Comparison of ENCODE assay signal across 10 mouse cellular contexts in genomic region chr14:8331307-8331905, GRCm38 (mm10). TPM values are rescaled to one million over a fixed set of nuclear protein-coding genes. Genes with fewer than 3 reads are reported as not detected.
DNase-seq lines count a peak whose midpoint lies in the region; ATAC-seq and TF ChIP-seq lines count a peak whose summit lies in the region.
"Had no signal": no experiment of that assay in that cellular context is flagged by ENCODE, and none has a peak within 500 bp of the region (broad histone marks: within the 10 kb centered on the region; RNA-seq: fewer than 3 reads in every experiment).

No protein-coding gene starts in this region.

- peak overlapping the region; percentile 41 for H3K27ac ChIP-seq in liver, adult 2 months (replicated peaks; ENCODE audit: insufficient read depth, low read depth, low read length)
- no peak overlapping the region for H3K27ac ChIP-seq in liver, postnatal 0 days (ENCODE audit: low read depth)
- H3K27ac ChIP-seq: heart, embryonic 13.5 days had no signal

- no peak overlapping the region for H3K4me3 ChIP-seq in liver, adult 2 months (ENCODE audit: insufficient read depth, low read depth, low read length)
- no peak overlapping the region for H3K4me3 ChIP-seq in liver, postnatal 0 days (ENCODE audit: low read depth, low read length)
- H3K4me3 ChIP-seq in myocyte, result no peak overlapping the region
- H3K4me3 ChIP-seq: heart, embryonic 13.5 days had no signal

- H3K9me3 ChIP-seq in liver, postnatal 0 days (ENCODE audit: low read length), result no peaks in the 10 kb centered on the region
- H3K9me3 ChIP-seq: heart, embryonic 13.5 days had no signal

- H3K9ac ChIP-seq in liver, adult 2 months (ENCODE audit: low read depth, low read length), result no peak overlapping the region
- H3K9ac ChIP-seq in liver, postnatal 0 days (replicated peaks), result no peak overlapping the region
- H3K9ac ChIP-seq: heart, embryonic 13.5 days had no signal

- no peak overlapping the region for H3K4me2 ChIP-seq in liver, postnatal 0 days (ENCODE audit: low read depth, low read length)
- peak overlapping the region; percentile 22 for H3K4me2 ChIP-seq in myocyte (ENCODE audit: low read depth)
- H3K4me2 ChIP-seq: heart, embryonic 13.5 days had no signal

- intact Hi-C loops in left cerebral cortex, postnatal 36 days (cut with DNase I), result loop anchor here (10.0 kb wide), 1 partner anchor 367 kb away; no protein-coding TSS in a partner anchor

- no peak for TF ChIP-seq CTCF in liver, adult 2 months (IDR thresholded peaks at IDR 0.05; ENCODE audit: low read depth, low read length)
- TF ChIP-seq CTCF in liver, postnatal 0 days (IDR thresholded peaks at IDR 0.05; ENCODE audit: low read depth), result no peak

- H3K79me2 ChIP-seq in liver, adult 2 months (ENCODE audit: control insufficient read depth, insufficient read depth, low read length), result no peaks in the 10 kb centered on the region
- no peaks in the 10 kb centered on the region for H3K79me2 ChIP-seq in myocyte (ENCODE audit: control insufficient read depth, insufficient read depth)

- no peak for TF ChIP-seq EP300 in liver, postnatal 0 days (IDR thresholded peaks at IDR 0.05; ENCODE audit: low read depth)

- WGBS in liver, adult 2 months, result 34% methylated on average over 14 of the region's 14 CpGs
- WGBS in liver, postnatal 0 days (ENCODE audit: insufficient replicate concordance), result 77% methylated on average over 14 of the region's 14 CpGs

- no peak for TF ChIP-seq POLR2A in liver, adult 2 months (IDR thresholded peaks at IDR 0.05; ENCODE audit: extremely low read depth, insufficient read depth, low read length)
- TF ChIP-seq POLR2A in myocyte (IDR thresholded peaks at IDR 0.05; ENCODE audit: insufficient read length, low read depth), result no peak

- ATAC-seq in liver, postnatal 0 days, result no peak

- H3ac ChIP-seq in myocyte (ENCODE audit: control insufficient read depth, insufficient read length), result no peak overlapping the region

- H3K36me3 ChIP-seq in liver, adult 2 months (ENCODE audit: control insufficient read depth, insufficient read depth, low read length), result no peaks in the 10 kb centered on the region
- H3K36me3 ChIP-seq in liver, postnatal 0 days (replicated peaks; ENCODE audit: insufficient read depth, low read length), result no peaks in the 10 kb centered on the region
- H3K36me3 ChIP-seq in myocyte (ENCODE audit: control insufficient read depth, insufficient read depth), result no peaks in the 10 kb centered on the region
- H3K36me3 ChIP-seq: heart, embryonic 13.5 days had no signal

- H3K27me3 ChIP-seq in liver, adult 2 months (ENCODE audit: control insufficient read depth, insufficient read depth, low read length), result no peaks in the 10 kb centered on the region
- no peaks in the 10 kb centered on the region for H3K27me3 ChIP-seq in liver, postnatal 0 days (ENCODE audit: insufficient read depth, low read length)
- no peaks in the 10 kb centered on the region for H3K27me3 ChIP-seq in myocyte (ENCODE audit: control insufficient read depth, insufficient read depth, insufficient read length)
- H3K27me3 ChIP-seq: heart, embryonic 13.5 days had no signal

- peak; percentile 92 for DNase-seq in liver, adult 2 months (ENCODE audit: extremely low read depth, low read depth, low spot score)
- DNase-seq in liver, postnatal 0 days, result no peak
- peak; percentile 91 for DNase-seq in cerebellum, adult 9-11 months
- peak; percentile 43 for DNase-seq in heart, postnatal 4 days
- no peak for DNase-seq in thymus, adult 18-20 months
- DNase-seq in left cerebral cortex, postnatal 36 days (ENCODE audit: low spot score in 2 of 2), result no peak

- peaks cover 23% of the 10 kb centered on the region for H3K4me1 ChIP-seq in liver, adult 2 months (ENCODE audit: control insufficient read depth, insufficient read depth, low read length)
- H3K4me1 ChIP-seq in liver, postnatal 0 days (ENCODE audit: insufficient read depth), result no peaks in the 10 kb centered on the region

TF ChIP-seq in myocyte, 11 proteins besides CTCF, POLR2A, EP300 and RAD21:
- no peak for TF ChIP-seq TCF3 (IDR thresholded peaks at IDR 0.05; ENCODE audit: insufficient read length, low read depth)
- TF ChIP-seq MAX (IDR thresholded peaks at IDR 0.05; ENCODE audit: low read depth), result no peak
- TF ChIP-seq MYOD1 (IDR thresholded peaks at IDR 0.05; ENCODE audit: control insufficient read depth in 1 of 3, insufficient read length in 2 of 3, low read depth in 2 of 3), result no peak
- no peak for TF ChIP-seq CEBPB (IDR thresholded peaks at IDR 0.05; ENCODE audit: insufficient read depth, poor library complexity, severe bottlenecking)
- no peak for TF ChIP-seq E2F4 (IDR thresholded peaks at IDR 0.05; ENCODE audit: insufficient read depth)
- TF ChIP-seq MYOG (IDR thresholded peaks at IDR 0.05; ENCODE audit: control insufficient read depth in 1 of 3, insufficient read depth in 1 of 3, insufficient read length in 2 of 3, low read depth in 2 of 3), result no peak

RNA-seq across cellular contexts. Expression of gene Fam107a, which starts 13.6 kb away (rescaled TPM):
- total RNA-seq in liver, adult 2 months (2014; rRNA removed), result 0.27 TPM in 1 of 2 replicates, not detected in the other
- not detected in 2 replicates for polyA plus RNA-seq in liver, adult 2 months (2012; rRNA removed)
- not detected in 2 replicates for polyA plus RNA-seq in liver, postnatal 0 days (2015; fragmentation: Nextera tagmentation; extraction: Ambion mirVana)
- 1 to 10 TPM; 1.7 to 2.1 TPM for total RNA-seq in heart, postnatal 4 days (2021)
- polyA plus RNA-seq in myocyte (2012; fragmentation: generic; extraction: Trizol), result 4.5 TPM
- total RNA-seq in left cerebral cortex, postnatal 36 days (2021), result 100 to 1,000 TPM; 307 to 311 TPM

RNA-seq across cellular contexts. Expression of gene Oit1, which starts 47.1 kb away (rescaled TPM):
- total RNA-seq in liver, adult 2 months (2014; rRNA removed), result 0.07 and 0.09 TPM in 2 replicates
- 0.11 and 0.24 TPM in 2 replicates for polyA plus RNA-seq in liver, adult 2 months (2012; rRNA removed)
- polyA plus RNA-seq in liver, postnatal 0 days (2015; fragmentation: Nextera tagmentation; extraction: Ambion mirVana), result not detected in 2 replicates
- total RNA-seq in heart, postnatal 4 days (2021), result not detected
- not detected for polyA plus RNA-seq in myocyte (2012; fragmentation: generic; extraction: Trizol)
- total RNA-seq in left cerebral cortex, postnatal 36 days (2021), result not detected
- total RNA-seq: layer of hippocampus, postnatal 25 days had no signal
- polyA plus RNA-seq: heart, embryonic 13.5 days; neural tube, embryonic 14.5 days had no signal

Comparison
In these comparisons a context has a peak if more than half of its experiments do, and no peak if none do; other contexts are left out.
1. DNase-seq: peak in liver, adult 2 months (single experiment), cerebellum, adult 9-11 months (single experiment) and heart, postnatal 4 days (single experiment); none in liver, postnatal 0 days (single experiment), thymus, adult 18-20 months (0 of 2) and left cerebral cortex, postnatal 36 days (0 of 2).
2. RNA of gene Fam107a, which starts 13.6 kb away (total RNA-seq): 307 to 311 TPM in left cerebral cortex, postnatal 36 days; 1.7 to 2.1 TPM in heart, postnatal 4 days and 0.27 TPM in liver, adult 2 months; every median in the first group is over 10 times any median in the second.